Mouse (Mus musculus) spleen, postnatal 10 days (tissue): ENCODE measurements around the gene Zfp688.
"Not testable (repeated sequence)": the region's sequence is repeated elsewhere in the genome, so short reads cannot be mapped to it uniquely, and the experiment has no call there.

Experiments used
- DNase-seq, 2 experiments: peaks; one replicate each; pipeline ENCODE4 v3.0.0; 2021 to 2022; ENCODE audit warnings: low spot score in 2 of 2

The Zfp688 gene

GRCm38 (mm10) chr7:127406002-127406987 is 15.6 kb downstream of the Zfp688 start, which contains the start of gene Zfp764:
Gene Zfp764, minus strand, starts transcription at chr7:127406822.
- DNase-seq = peak; percentile 76 to 89

- DNase-seq = not testable (repeated sequence)
Measured at GRCm38 (mm10) chr7:127404101-127404500, 17.8 kb downstream of the Zfp688 start.

GRCm38 (mm10) chr7:127402980-127403379 is 18.9 kb downstream of the Zfp688 start:
- DNase-seq = no peak

- no peak for DNase-seq
Measured at GRCm38 (mm10) chr7:127400355-127400754, 21.5 kb downstream of the Zfp688 start.

GRCm38 (mm10) chr7:127393944-127394333 is 27.9 kb downstream of the Zfp688 start:
- no peak for DNase-seq

GRCm38 (mm10) chr7:127393157-127393943 is 28.5 kb downstream of the Zfp688 start, which contains the start of gene E430018J23Rik:
Gene E430018J23Rik, minus strand, starts transcription at chr7:127393629.
- peak; percentile 75 to 93 for DNase-seq

GRCm38 (mm10) chr7:127392251-127392824 is 29.5 kb downstream of the Zfp688 start:
- no peak for DNase-seq

- DNase-seq = no peak
Measured at GRCm38 (mm10) chr7:127391538-127391937, 30.3 kb downstream of the Zfp688 start.

GRCm38 (mm10) chr7:127390306-127390705 is 31.6 kb downstream of the Zfp688 start:
- no peak for DNase-seq

GRCm38 (mm10) chr7:127388201-127388600 is 33.7 kb downstream of the Zfp688 start:
- DNase-seq = not testable (repeated sequence)

GRCm38 (mm10) chr7:127386641-127387392 is 35.1 kb downstream of the Zfp688 start, which contains the start of gene 9130019O22Rik:
Gene 9130019O22Rik, minus strand, starts transcription at chr7:127387166.
- DNase-seq = peak; percentile 87 to 95

- not testable (repeated sequence) for DNase-seq
Measured at GRCm38 (mm10) chr7:127385560-127385959, 36.3 kb downstream of the Zfp688 start.

- DNase-seq = no peak
Measured at GRCm38 (mm10) chr7:127378310-127378921, 43.5 kb downstream of the Zfp688 start.

- DNase-seq = peak; percentile 94 to 97
Measured at GRCm38 (mm10) chr7:127375271-127376245, 46.3 kb downstream of the Zfp688 start, which contains the start of gene Zfp747. Gene Zfp747, minus strand, starts transcription at chr7:127376050.

GRCm38 (mm10) chr7:127371870-127372269 is 50.0 kb downstream of the Zfp688 start:
- peak; percentile 49 to 53 for DNase-seq

GRCm38 (mm10) chr7:127371213-127371612 is 50.7 kb downstream of the Zfp688 start:
- no peak for DNase-seq
